Mouse (Mus musculus): ENCODE measurements at regions not wholly inside any gene's neighbourhood (a gene's known extent, or its start where the extent isn't known, plus 50 kb on each side); places are given as distances from the start of the nearest gene placed in this dataset.

GRCm38 (mm10) chr3:23032064-23032463 is 955.6 kb downstream of the Tbl1xr1 start:
- DNase-seq: no peak

DNA sequence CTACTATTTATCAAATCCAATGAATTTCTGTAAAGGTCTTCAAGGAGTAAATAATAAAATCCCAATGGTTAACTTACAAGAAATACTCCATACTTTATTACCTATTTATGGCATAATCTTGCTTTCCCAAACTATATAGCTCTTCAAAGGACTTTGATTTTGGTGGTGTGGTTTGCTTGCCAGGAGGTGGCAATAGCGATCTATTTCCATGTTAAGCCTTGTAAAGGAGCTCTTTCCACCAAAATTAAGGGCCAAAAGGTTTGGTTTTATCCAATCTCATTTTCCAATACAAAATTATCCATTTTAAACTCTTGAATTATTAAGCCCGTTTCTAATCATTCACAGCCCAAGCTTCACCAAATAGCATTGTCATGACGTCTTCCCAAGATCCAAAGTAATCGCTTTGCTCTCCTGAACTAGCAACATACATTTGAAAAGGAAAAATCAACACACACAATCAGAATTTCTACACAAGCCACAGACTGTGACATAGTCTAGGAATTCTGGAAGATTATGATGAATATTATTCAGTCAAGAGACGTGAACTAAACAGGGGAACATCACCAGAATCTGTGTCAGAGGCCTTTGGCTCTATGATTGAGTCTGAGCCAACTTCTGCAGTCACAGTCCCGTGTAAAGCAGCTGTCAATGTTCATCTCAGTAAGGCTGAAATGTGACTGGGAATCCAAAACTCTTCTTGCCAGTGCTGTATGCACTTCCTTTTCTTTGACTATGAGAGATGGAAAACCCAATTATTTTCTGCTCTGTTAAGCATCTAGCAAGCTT is 986.9 kb downstream of the Tbl1xr1 start:
- DNase-seq: no peak

DNA sequence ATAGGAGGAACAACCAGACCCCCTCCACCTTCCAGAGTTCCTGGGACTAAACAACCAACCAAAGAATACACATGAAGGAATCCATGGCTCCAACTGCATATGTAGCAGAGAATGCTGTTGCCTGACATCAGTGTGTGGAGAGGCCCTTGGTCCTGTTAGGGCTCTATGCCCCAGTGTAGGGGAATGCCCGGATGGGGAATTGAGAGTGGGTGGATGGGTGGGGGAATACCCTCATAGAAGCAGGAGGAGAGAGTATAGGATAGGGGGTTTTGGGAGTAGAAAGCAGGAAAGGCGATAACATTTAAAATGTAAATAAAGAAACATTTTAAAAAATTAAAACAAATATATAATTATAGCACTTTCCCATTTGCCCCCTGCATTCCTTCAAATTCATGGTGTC is 995.0 kb downstream of the Tbl1xr1 start:
- DNase-seq: no peak

All from cerebellum, adult 9-11 months (tissue).